Mouse (Mus musculus): ENCODE data around the gene Ankk1. TPM values are rescaled to one million over a fixed set of nuclear protein-coding genes. Genes with fewer than 3 reads are reported as not detected.

Gene Ankk1
- 0.15 and 0.23 TPM in 2 replicates for polyA plus RNA-seq (2012; rRNA removed)

- TF ChIP-seq CTCF (IDR thresholded peaks at IDR 0.05; ENCODE audit: insufficient read depth, low read length) (no peak), POLR2A (IDR thresholded peaks at IDR 0.05; ENCODE audit: borderline replicate concordance, extremely low read depth, low read depth, low read length) (no peak)
- no peaks in the 10 kb centered on the region for H3K4me1 ChIP-seq (ENCODE audit: control insufficient read depth, insufficient read depth, low read length)
- no peak for DNase-seq
- no peak within 1 kb of the TSS for H3K4me3 ChIP-seq (replicated peaks; ENCODE audit: extremely low read depth, low read depth, low read length)
- WGBS, result 63% methylated on average over 7 of the region's 7 CpGs
These were observed at the start of gene Ankk1 for GRCm38 (mm10) chr9:49426921-49427320. Gene Ankk1, minus strand, starts transcription at chr9:49427021.

DNA sequence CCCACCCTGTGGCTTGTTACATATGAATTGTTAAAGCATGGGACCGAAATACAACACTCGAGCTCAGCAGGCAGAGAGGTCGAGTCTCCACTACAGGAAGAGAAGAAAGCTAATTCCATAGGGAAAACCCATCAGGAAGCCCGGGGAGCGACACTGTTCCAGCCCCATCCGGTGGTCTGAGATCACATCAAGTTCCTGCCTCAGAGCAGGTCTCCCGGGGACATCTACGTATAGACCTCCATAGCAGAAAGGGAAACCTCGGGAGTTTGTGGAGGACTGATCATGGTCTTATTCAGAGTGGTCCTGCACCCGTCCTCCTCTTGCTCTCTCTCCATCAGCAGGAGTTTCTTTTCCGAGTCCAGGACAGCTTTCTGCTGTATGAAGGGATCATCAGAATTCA lies 45.3 kb upstream of the Ankk1 start:
- TF ChIP-seq CTCF (IDR thresholded peaks at IDR 0.05; ENCODE audit: insufficient read depth, low read length), result no peak
- TF ChIP-seq POLR2A (IDR thresholded peaks at IDR 0.05; ENCODE audit: borderline replicate concordance, extremely low read depth, low read depth, low read length), result no peak
- no peak overlapping the region for H3K4me3 ChIP-seq (replicated peaks; ENCODE audit: extremely low read depth, low read depth, low read length)
- DNase-seq, result no peak
- no peaks in the 10 kb centered on the region for H3K4me1 ChIP-seq (ENCODE audit: control insufficient read depth, insufficient read depth, low read length)
- WGBS, result 63% methylated on average over 11 of the region's 11 CpGs

DNA sequence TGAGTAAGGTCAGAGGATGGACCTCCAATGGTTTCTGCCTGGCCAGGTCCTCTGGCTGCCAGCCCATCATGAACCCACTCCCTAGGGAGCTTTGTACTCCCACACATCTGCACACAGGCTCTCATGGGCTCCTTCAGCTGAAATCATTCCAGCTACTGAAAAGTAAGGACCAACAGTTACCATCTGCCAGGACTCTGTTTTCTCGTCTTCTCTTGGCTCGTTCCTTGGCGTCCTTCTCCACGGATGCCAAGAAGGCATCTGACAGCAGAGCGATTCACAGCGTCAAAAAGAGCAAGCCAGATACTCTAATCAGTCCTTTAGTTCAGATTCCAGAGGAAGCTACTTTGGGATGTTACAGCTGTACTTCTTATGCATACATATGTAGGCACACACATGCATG lies 44.1 kb upstream of the Ankk1 start:
- 78% methylated on average over 6 of the region's 6 CpGs for WGBS
- TF ChIP-seq CTCF (IDR thresholded peaks at IDR 0.05; ENCODE audit: insufficient read depth, low read length), result no peak
- no peak for TF ChIP-seq POLR2A (IDR thresholded peaks at IDR 0.05; ENCODE audit: borderline replicate concordance, extremely low read depth, low read depth, low read length)
- no peak for DNase-seq
- Histone ChIP-seq H3K4me3 (replicated peaks; ENCODE audit: extremely low read depth, low read depth, low read length) (no peak overlapping the region), H3K4me1 (ENCODE audit: control insufficient read depth, insufficient read depth, low read length) (no peaks in the 10 kb centered on the region)

DNA sequence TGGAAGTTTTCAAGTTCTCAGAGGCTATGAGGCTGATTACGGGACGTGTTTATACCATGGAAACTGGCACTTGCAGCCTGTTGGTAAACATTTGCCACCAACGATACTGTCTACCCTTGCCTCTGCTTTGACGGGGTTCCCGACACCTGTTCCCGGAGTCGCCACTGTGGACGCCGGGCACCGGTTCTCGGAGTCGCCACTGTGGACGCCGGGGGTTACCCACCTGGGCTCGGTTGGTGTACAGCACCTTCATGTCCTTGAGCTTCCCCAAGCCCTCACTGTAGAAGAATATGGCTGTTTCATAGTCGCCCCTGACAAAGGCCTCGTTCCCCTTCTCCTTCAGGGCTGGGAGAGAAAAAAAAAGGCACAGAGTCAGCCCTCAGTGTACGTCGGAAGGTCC lies 43.2 kb upstream of the Ankk1 start:
- no peak for DNase-seq
- Histone ChIP-seq H3K4me3 (replicated peaks; ENCODE audit: extremely low read depth, low read depth, low read length) (no peak overlapping the region), H3K4me1 (ENCODE audit: control insufficient read depth, insufficient read depth, low read length) (no peaks in the 10 kb centered on the region)
- TF ChIP-seq CTCF (IDR thresholded peaks at IDR 0.05; ENCODE audit: insufficient read depth, low read length), result no peak
- TF ChIP-seq POLR2A (IDR thresholded peaks at IDR 0.05; ENCODE audit: borderline replicate concordance, extremely low read depth, low read depth, low read length), result no peak
- WGBS, result 94% methylated on average over 19 of the region's 19 CpGs

GRCm38 (mm10) chr9:49456136-49456535 lies 29.3 kb upstream of the Ankk1 start:
- Histone ChIP-seq H3K4me3 (replicated peaks; ENCODE audit: extremely low read depth, low read depth, low read length) (no peak overlapping the region), H3K4me1 (ENCODE audit: control insufficient read depth, insufficient read depth, low read length) (no peaks in the 10 kb centered on the region)
- no peak for TF ChIP-seq CTCF (IDR thresholded peaks at IDR 0.05; ENCODE audit: insufficient read depth, low read length)
- no peak for TF ChIP-seq POLR2A (IDR thresholded peaks at IDR 0.05; ENCODE audit: borderline replicate concordance, extremely low read depth, low read depth, low read length)
- 80% methylated on average over 3 of the region's 3 CpGs for WGBS
- no peak for DNase-seq

GRCm38 (mm10) chr9:49452396-49452795 lies 25.6 kb upstream of the Ankk1 start:
- TF ChIP-seq CTCF (IDR thresholded peaks at IDR 0.05; ENCODE audit: insufficient read depth, low read length) (no peak), POLR2A (IDR thresholded peaks at IDR 0.05; ENCODE audit: borderline replicate concordance, extremely low read depth, low read depth, low read length) (no peak)
- WGBS, result 85% methylated on average over 1 of the region's 1 CpGs
- Histone ChIP-seq H3K4me1 (ENCODE audit: control insufficient read depth, insufficient read depth, low read length) (no peaks in the 10 kb centered on the region), H3K4me3 (replicated peaks; ENCODE audit: extremely low read depth, low read depth, low read length) (no peak overlapping the region)
- DNase-seq, result no peak

- TF ChIP-seq POLR2A (IDR thresholded peaks at IDR 0.05; ENCODE audit: borderline replicate concordance, extremely low read depth, low read depth, low read length) (no peak), CTCF (IDR thresholded peaks at IDR 0.05; ENCODE audit: insufficient read depth, low read length) (no peak)
- Histone ChIP-seq H3K4me3 (replicated peaks; ENCODE audit: extremely low read depth, low read depth, low read length) (no peak overlapping the region), H3K4me1 (ENCODE audit: control insufficient read depth, insufficient read depth, low read length) (no peaks in the 10 kb centered on the region)
- DNase-seq, result no peak
- 77% methylated on average over 3 of the region's 3 CpGs for WGBS
These were observed 23.7 kb upstream of the Ankk1 start for GRCm38 (mm10) chr9:49450491-49450890.

GRCm38 (mm10) chr9:49442621-49443020 lies 15.8 kb upstream of the Ankk1 start:
- WGBS, result 79% methylated on average over 3 of the region's 3 CpGs
- no peak for DNase-seq
- H3K4me1 ChIP-seq (ENCODE audit: control insufficient read depth, insufficient read depth, low read length), result no peaks in the 10 kb centered on the region
- TF ChIP-seq POLR2A (IDR thresholded peaks at IDR 0.05; ENCODE audit: borderline replicate concordance, extremely low read depth, low read depth, low read length) (no peak), CTCF (IDR thresholded peaks at IDR 0.05; ENCODE audit: insufficient read depth, low read length) (no peak)
- no peak overlapping the region for H3K4me3 ChIP-seq (replicated peaks; ENCODE audit: extremely low read depth, low read depth, low read length)

- H3K4me1 ChIP-seq (ENCODE audit: control insufficient read depth, insufficient read depth, low read length), result no peaks in the 10 kb centered on the region
- TF ChIP-seq CTCF (IDR thresholded peaks at IDR 0.05; ENCODE audit: insufficient read depth, low read length) (no peak), POLR2A (IDR thresholded peaks at IDR 0.05; ENCODE audit: borderline replicate concordance, extremely low read depth, low read depth, low read length) (no peak)
- no peak for DNase-seq
- 57% methylated on average over 5 of the region's 5 CpGs for WGBS
- no peak overlapping the region for H3K4me3 ChIP-seq (replicated peaks; ENCODE audit: extremely low read depth, low read depth, low read length)
These were observed 657 bp upstream of the Ankk1 start for GRCm38 (mm10) chr9:49427478-49427877.

DNA sequence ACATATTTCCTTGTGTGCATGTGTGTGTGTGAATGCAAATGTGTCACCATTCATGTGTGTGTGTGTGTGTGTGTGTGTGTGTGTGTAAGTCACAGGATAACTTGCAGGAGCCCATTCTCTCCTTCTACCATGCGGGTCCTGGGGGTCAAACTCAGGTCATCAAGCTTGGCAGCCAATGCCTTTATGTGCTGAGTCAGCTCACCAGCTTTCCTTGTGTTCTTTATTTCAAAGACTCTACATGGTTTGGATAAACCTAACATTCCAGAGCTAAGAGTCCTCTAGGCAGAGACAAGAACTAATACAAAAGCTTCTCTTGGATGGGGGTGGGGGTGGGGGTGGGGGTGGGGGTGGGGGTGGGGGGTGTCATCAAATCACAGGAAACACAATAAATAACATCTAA lies 1.2 kb downstream of the Ankk1 start:
- H3K4me3 ChIP-seq (replicated peaks; ENCODE audit: extremely low read depth, low read depth, low read length), result no peak overlapping the region
- H3K4me1 ChIP-seq (ENCODE audit: control insufficient read depth, insufficient read depth, low read length), result no peaks in the 10 kb centered on the region
- WGBS, result 56% methylated on average over 1 of the region's 1 CpGs
- DNase-seq, result no peak
- TF ChIP-seq POLR2A (IDR thresholded peaks at IDR 0.05; ENCODE audit: borderline replicate concordance, extremely low read depth, low read depth, low read length) (no peak), CTCF (IDR thresholded peaks at IDR 0.05; ENCODE audit: insufficient read depth, low read length) (no peak)

All from lung, adult 2 months (tissue).